Mouse (Mus musculus): ENCODE results near the gene Ifngr1. TPM values are rescaled to one million over a fixed set of nuclear protein-coding genes. Genes with fewer than 3 reads are reported as not detected.

Gene Ifngr1
- polyA plus RNA-seq, 1 experiment from 2014 or later = 34.7 TPM

DNA sequence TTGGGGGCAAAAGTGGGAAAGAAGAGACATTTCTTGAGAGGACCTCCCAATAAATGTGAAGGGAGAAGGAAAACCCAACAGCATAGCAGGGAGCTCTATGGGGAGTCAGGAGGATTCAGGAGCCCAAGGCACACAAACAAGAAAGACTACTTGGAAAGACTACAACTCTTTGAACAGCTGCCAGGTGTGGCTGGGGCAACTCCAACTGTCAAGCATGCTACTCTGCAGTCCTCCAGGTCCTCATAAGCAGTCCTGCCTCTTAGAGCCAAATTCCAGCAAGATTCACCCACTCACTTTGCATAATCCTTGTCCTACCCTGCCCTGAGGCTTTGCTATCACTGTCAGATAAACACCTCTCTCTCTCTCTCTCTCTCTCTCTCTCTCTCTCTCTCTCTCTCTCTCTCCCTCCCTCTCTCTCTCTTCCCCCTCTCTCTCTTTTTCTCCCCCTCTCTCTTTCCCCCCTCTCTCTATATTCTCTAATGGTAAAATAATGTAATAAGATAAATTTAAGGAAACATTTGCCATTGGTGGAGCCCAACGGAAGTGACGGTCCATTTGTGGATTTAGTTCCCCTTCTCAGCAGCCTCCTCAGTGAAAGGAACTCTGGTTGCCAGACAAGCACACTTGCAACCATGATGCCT is 29.8 kb downstream of the Ifngr1 start, which contains the start of gene Il22ra2:
Gene Il22ra2, plus strand, starts transcription at position 591 of the 641 bp plus-strand sequence.
- H3K27ac ChIP-seq (replicated peaks) = no peak within 1 kb of the TSS
- H3K27me3 ChIP-seq (ENCODE audit: low read depth, poor library complexity, severe bottlenecking) = no peaks in the 10 kb centered on the region
- WGBS = 93% methylated on average over 2 of the region's 2 CpGs

DNA sequence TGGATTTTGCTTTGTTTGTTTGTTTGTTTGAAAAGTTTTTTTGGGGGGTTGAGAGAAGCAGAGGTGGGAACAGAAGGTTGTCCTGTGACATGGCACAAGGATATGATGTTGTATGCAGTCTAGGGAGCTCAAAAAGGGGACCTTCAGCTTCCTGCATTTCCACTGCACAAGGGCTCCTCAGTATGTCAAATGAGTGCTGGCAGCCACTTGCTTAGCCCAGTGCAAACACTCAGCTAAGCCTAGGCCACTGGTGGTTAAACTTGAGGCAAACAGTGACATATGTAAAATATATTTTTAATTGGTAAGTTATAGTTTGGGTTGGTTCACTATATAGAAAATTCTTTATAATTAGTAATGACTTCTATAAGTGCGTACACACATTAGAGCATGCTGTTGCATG is 32.9 kb downstream of the Ifngr1 start:
- Histone ChIP-seq H3K27me3 (ENCODE audit: low read depth, poor library complexity, severe bottlenecking) (no peaks in the 10 kb centered on the region), H3K27ac (replicated peaks) (no peak overlapping the region), H3K4me3 (no peak overlapping the region), H3K9me3 (replicated peaks) (no peaks in the 10 kb centered on the region), H3K36me3 (no peaks in the 10 kb centered on the region), H3K4me1 (no peaks in the 10 kb centered on the region)
- WGBS = 92% methylated on average over 1 of the region's 1 CpGs
- DNase-seq (ENCODE audit: low spot score) = no peak

More for the DNA sequence above, 29.8 kb downstream of the Ifngr1 start, which contains the start of gene Il22ra2:
- H3K4me3 ChIP-seq = no peak within 1 kb of the TSS
- H3K9me3 ChIP-seq (replicated peaks) = no peaks in the 10 kb centered on the region
- no peaks in the 10 kb centered on the region for H3K36me3 ChIP-seq
- no peaks in the 10 kb centered on the region for H3K4me1 ChIP-seq
- DNase-seq (ENCODE audit: low spot score) = no peak

DNA sequence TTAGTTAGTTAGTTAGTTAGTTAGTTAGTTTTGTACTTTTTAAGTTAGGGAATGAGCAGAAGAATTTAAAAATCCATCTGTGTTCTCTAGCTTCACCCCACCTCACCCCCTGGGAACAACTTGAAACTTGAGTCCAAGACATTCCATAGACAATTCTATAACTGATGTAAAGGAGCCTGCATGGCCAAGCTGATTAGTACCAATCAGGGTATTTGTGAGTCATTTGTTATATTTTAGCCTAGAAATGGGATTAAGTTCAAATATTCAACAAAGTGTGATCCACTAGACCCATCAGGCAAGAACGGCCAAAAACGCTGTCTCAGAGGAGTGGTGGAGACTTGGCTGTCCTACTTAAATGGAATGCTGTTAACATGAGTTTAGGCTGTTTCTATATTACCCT is 35.6 kb downstream of the Ifngr1 start:
- no peak for DNase-seq (ENCODE audit: low spot score)
- H3K27me3 ChIP-seq (ENCODE audit: low read depth, poor library complexity, severe bottlenecking) = no peaks in the 10 kb centered on the region
- WGBS = 96% methylated on average over 2 of the region's 2 CpGs
- H3K4me1 ChIP-seq = no peaks in the 10 kb centered on the region
- no peaks in the 10 kb centered on the region for H3K9me3 ChIP-seq (replicated peaks)
- H3K36me3 ChIP-seq = no peaks in the 10 kb centered on the region
- H3K4me3 ChIP-seq = no peak overlapping the region
- no peak overlapping the region for H3K27ac ChIP-seq (replicated peaks)

DNA sequence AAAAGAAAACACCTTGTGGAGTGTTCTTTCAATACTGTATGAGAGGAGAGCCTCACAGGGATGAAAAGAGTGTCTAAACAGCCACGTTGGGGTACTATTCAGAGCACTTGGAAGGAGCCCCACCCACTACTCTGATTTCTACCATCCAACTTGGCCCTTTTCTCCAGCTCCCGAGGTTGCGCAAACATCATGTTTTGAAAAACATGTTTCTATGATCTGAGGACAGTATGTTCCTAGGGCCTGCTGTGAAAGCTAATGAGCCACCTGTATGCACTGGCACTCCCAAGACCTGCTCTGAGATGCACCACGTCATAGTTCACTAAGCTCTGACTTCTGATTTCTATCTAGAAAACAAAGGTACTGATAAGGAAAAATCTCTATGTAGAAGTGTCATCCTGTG is 36.0 kb downstream of the Ifngr1 start:
- Histone ChIP-seq H3K27ac (replicated peaks) (no peak overlapping the region), H3K27me3 (ENCODE audit: low read depth, poor library complexity, severe bottlenecking) (no peaks in the 10 kb centered on the region), H3K36me3 (no peaks in the 10 kb centered on the region), H3K4me1 (no peaks in the 10 kb centered on the region), H3K9me3 (replicated peaks) (no peaks in the 10 kb centered on the region), H3K4me3 (no peak overlapping the region)
- 86% methylated on average over 4 of the region's 4 CpGs for WGBS
- DNase-seq (ENCODE audit: low spot score) = no peak

DNA sequence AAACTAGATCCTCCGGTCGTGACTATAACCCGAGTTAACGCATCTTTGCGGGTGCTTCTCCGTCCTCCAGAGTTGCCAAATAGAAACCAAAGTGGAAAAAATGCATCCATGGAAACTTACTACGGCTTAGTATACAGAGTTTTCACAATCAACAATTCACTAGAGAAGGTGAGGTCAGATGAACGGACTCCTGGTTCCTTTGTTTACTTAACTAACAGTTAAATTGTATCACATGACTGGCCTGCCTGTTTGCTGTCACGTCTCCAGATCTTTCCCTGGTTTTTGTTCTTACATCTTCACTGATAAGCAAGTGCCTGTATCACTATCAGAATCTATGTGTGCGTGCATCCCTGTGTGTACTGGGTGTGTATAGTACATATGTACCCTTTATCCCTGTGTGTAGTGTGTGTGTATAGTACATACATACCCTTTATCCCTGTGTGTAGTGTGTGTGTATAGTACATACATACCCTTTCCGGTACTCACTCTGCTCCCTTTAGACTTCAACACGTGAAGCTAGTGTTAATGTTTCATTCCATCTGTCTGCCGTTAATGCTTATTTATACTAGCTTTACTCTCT is 40.0 kb downstream of the Ifngr1 start:
- H3K36me3 ChIP-seq = no peaks in the 10 kb centered on the region
- no peaks in the 10 kb centered on the region for H3K4me1 ChIP-seq
- H3K27ac ChIP-seq (replicated peaks) = no peak overlapping the region
- no peak for DNase-seq (ENCODE audit: low spot score)
- WGBS = 86% methylated on average over 13 of the region's 13 CpGs
- H3K4me3 ChIP-seq = no peak overlapping the region
- no peaks in the 10 kb centered on the region for H3K27me3 ChIP-seq (ENCODE audit: low read depth, poor library complexity, severe bottlenecking)
- no peaks in the 10 kb centered on the region for H3K9me3 ChIP-seq (replicated peaks)

DNA sequence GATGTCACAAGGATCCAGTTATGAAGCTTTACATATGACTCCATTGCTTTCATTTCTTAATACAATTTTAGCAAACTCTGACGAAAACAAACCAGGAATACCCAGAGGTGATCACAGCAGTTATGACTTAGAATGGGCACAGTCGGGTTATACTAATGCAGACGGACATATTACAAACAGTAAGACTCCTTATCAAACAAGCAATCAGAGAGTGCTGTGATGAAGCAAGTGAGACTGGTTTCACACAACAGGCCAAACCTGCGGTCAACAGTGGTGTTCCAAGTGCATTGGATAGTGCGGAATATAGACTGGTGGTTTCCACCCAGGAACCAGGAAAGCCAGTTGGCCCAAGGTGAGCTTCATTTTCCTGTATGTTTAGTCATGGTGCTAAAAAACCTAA is 47.1 kb downstream of the Ifngr1 start:
- DNase-seq (ENCODE audit: low spot score) = no peak
- WGBS = 89% methylated on average over 5 of the region's 5 CpGs
- no peak overlapping the region for H3K27ac ChIP-seq (replicated peaks)

DNA sequence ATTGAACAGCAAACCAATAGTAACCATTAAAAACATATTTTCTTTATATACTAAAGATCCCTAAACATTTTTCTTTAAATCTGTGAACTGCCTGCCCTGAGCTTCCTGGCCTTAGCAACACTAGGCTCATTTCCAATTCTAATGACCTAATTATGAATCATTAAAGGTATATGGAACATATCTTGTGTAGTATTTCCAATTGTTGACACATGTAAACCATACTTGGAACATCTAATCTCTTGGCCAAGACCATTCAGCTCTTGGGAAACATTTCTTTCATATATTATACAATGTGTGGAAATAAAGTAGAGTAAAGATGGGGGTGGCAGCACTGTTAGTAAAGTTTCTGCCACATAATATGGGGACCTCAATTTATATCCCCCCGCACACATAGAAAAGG is 47.9 kb downstream of the Ifngr1 start:
- no peak overlapping the region for H3K4me3 ChIP-seq
- H3K9me3 ChIP-seq (replicated peaks) = no peaks in the 10 kb centered on the region
- no peak for DNase-seq (ENCODE audit: low spot score)
- no peaks in the 10 kb centered on the region for H3K36me3 ChIP-seq
- H3K27ac ChIP-seq (replicated peaks) = no peak overlapping the region
- WGBS = 90% methylated on average over 1 of the region's 1 CpGs
- H3K27me3 ChIP-seq (ENCODE audit: low read depth, poor library complexity, severe bottlenecking) = no peaks in the 10 kb centered on the region
- H3K4me1 ChIP-seq = no peaks in the 10 kb centered on the region

More for the DNA sequence above, 47.1 kb downstream of the Ifngr1 start:
- no peaks in the 10 kb centered on the region for H3K27me3 ChIP-seq (ENCODE audit: low read depth, poor library complexity, severe bottlenecking)
- H3K36me3 ChIP-seq = no peaks in the 10 kb centered on the region
- no peaks in the 10 kb centered on the region for H3K4me1 ChIP-seq
- no peaks in the 10 kb centered on the region for H3K9me3 ChIP-seq (replicated peaks)
- H3K4me3 ChIP-seq = no peak overlapping the region

DNA sequence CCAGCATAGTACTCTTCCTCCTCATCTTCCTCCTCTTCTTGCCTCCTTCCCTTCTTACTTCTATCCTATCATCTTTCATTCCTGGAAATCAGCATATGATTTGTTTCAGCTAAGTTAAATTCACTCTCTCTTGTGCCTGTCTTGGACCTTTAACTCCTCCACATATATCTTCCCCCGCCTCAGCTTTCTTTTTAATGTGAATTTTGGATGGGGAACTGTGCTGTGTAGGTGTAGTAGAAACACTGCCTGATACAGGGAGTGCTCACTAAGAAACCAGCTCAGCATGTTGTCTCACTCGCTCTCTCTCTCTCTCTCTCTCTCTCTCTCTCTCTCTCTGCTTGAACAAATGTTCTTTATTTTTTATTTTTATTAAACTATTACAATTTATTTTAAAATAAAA is 53.4 kb downstream of the Ifngr1 start:
- Histone ChIP-seq H3K9me3 (replicated peaks) (no peaks in the 10 kb centered on the region; the same call in 1 of the 2 replicates), H3K4me3 (no peak overlapping the region), H3K36me3 (no peaks in the 10 kb centered on the region), H3K27me3 (ENCODE audit: low read depth, poor library complexity, severe bottlenecking) (no peaks in the 10 kb centered on the region), H3K4me1 (no peaks in the 10 kb centered on the region), H3K27ac (replicated peaks) (no peak overlapping the region)
- 85% methylated on average over 2 of the region's 2 CpGs for WGBS
- no peak for DNase-seq (ENCODE audit: low spot score)

DNA sequence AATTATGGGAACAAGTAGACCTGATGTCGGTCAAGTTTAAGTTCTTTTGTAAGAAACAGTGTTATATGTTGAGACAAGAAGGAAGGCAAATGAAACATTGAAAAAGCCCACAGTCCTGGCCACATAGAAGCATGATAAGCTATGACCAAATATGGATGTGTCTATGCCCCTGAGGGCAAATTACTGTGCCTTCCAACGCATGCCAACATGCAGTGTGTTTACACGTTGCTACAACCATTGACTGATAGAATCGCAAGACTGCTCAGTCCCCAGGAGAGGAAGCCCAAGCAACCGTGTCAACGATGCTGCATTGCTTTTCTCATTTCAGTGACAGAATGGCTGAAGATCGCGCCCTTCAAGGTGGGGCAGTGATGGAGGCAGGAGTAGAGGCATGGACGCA is 65.7 kb downstream of the Ifngr1 start:
- Histone ChIP-seq H3K4me1 (no peaks in the 10 kb centered on the region), H3K4me3 (no peak overlapping the region), H3K36me3 (no peaks in the 10 kb centered on the region), H3K27me3 (ENCODE audit: low read depth, poor library complexity, severe bottlenecking) (no peaks in the 10 kb centered on the region), H3K9me3 (replicated peaks) (no peaks in the 10 kb centered on the region), H3K27ac (replicated peaks) (no peak overlapping the region)
- no peak for DNase-seq (ENCODE audit: low spot score)
- WGBS = 95% methylated on average over 9 of the region's 9 CpGs

Other genes with a start within 250 kb of the Ifngr1 start
- 14.3 and 23.1 TPM in 2 replicates for gene Olig3, start 235.4 kb upstream of the Ifngr1 start, polyA plus RNA-seq (2016; fragmentation: Nextera tagmentation; extraction: Ambion mirVana)
- not detected in 2 replicates for gene Il22ra2, start 30.0 kb downstream of the Ifngr1 start, polyA plus RNA-seq (2016; fragmentation: Nextera tagmentation; extraction: Ambion mirVana)
- gene Il20ra, start 120.6 kb downstream of the Ifngr1 start, polyA plus RNA-seq (2016; fragmentation: Nextera tagmentation; extraction: Ambion mirVana) = 0.06 and 0.12 TPM in 2 replicates

Measured in midbrain, embryonic 10.5 days (tissue).